Mouse (Mus musculus) erythroblast, embryonic 14.5 days (primary cell): Measurements from ENCODE around the gene Mnd1. TPM values are rescaled to one million over a fixed set of nuclear protein-coding genes. Genes with fewer than 3 reads are reported as not detected.

Source experiments
- H3K27me3 ChIP-seq: 2 replicates; pipeline ENCODE4 v1.6.1; 2012; ENCODE audit warnings: inconsistent platforms; ENCODE audit not compliant: control insufficient read depth
- H3K36me3 ChIP-seq: 2 replicates; pipeline ENCODE4 v1.6.1; 2012; ENCODE audit warnings: mild to moderate bottlenecking, inconsistent platforms; ENCODE audit not compliant: control insufficient read depth
- H3K4me1 ChIP-seq: 2 replicates; pipeline ENCODE4 v1.6.1; 2012; ENCODE audit warnings: inconsistent platforms; ENCODE audit not compliant: control insufficient read depth
- H3K4me3 ChIP-seq: replicated peaks from 2 replicates; pipeline ENCODE3; 2012; ENCODE audit warnings: moderate library complexity, mild to moderate bottlenecking, inconsistent platforms
- H3K9me3 ChIP-seq: 2 replicates; pipeline ENCODE4 v1.6.1; 2012; ENCODE audit warnings: low read length, inconsistent platforms, mixed read lengths; ENCODE audit not compliant: control insufficient read depth
- GATA1 ChIP-seq: IDR thresholded peaks from 2 replicates; pipeline ENCODE4 v1.6.1; 2012; ENCODE audit warnings: low read length, inconsistent platforms, mixed read lengths
- TAL1 ChIP-seq: IDR thresholded peaks from 3 replicates; pipeline ENCODE4 v1.6.1; 2012; ENCODE audit warnings: low read length, inconsistent platforms, mixed read lengths
- polyA plus RNA-seq: library from polyadenylated mRNA; stranded (reverse); fragments of >175 nt; gene quantifications from 2 replicates; pipeline ENCODE4 v1.2.3, GENCODE M21; 2012

Mnd1 gene
- polyA plus RNA-seq, 1 experiment, result 0.16 TPM

- no peaks in the 10 kb centered on the region for H3K36me3 ChIP-seq
- peaks cover 13% of the 10 kb centered on the region for H3K4me1 ChIP-seq
- no peak overlapping the region for H3K4me3 ChIP-seq
- no peaks in the 10 kb centered on the region for H3K27me3 ChIP-seq
- H3K9me3 ChIP-seq, result no peaks in the 10 kb centered on the region
- TF ChIP-seq GATA1 (no peak), TAL1 (no peak)
These were observed 14.6 kb downstream of the Mnd1 start for GRCm38 (mm10) chr3:84140947-84141346.

- Histone ChIP-seq H3K9me3 (no peaks in the 10 kb centered on the region), H3K27me3 (no peaks in the 10 kb centered on the region), H3K4me1 (peaks cover 26% of the 10 kb centered on the region), H3K36me3 (no peaks in the 10 kb centered on the region; the same call in 1 of the 2 replicates), H3K4me3 (no peak overlapping the region)
- no peak for TF ChIP-seq GATA1
- TF ChIP-seq TAL1, result no peak
These were observed 19.1 kb downstream of the Mnd1 start for GRCm38 (mm10) chr3:84136509-84136908.

- Histone ChIP-seq H3K36me3 (no peaks in the 10 kb centered on the region; the same call in 1 of the 2 replicates), H3K4me3 (peak overlapping the region; percentile 50), H3K9me3 (no peaks in the 10 kb centered on the region), H3K27me3 (no peaks in the 10 kb centered on the region), H3K4me1 (peaks cover 26% of the 10 kb centered on the region)
- TF ChIP-seq TAL1, result no peak
- TF ChIP-seq GATA1, result no peak
These were observed 19.7 kb downstream of the Mnd1 start for GRCm38 (mm10) chr3:84135933-84136332.

GRCm38 (mm10) chr3:84135387-84135786 is 20.2 kb downstream of the Mnd1 start:
- TF ChIP-seq GATA1 (no peak), TAL1 (no peak)
- Histone ChIP-seq H3K4me1 (peaks cover 26% of the 10 kb centered on the region), H3K4me3 (peak overlapping the region; percentile 50), H3K36me3 (no peaks in the 10 kb centered on the region; the same call in 1 of the 2 replicates), H3K27me3 (no peaks in the 10 kb centered on the region), H3K9me3 (no peaks in the 10 kb centered on the region)

GRCm38 (mm10) chr3:84131369-84131768 is 24.2 kb downstream of the Mnd1 start:
- H3K4me3 ChIP-seq, result no peak overlapping the region
- H3K36me3 ChIP-seq, result no peaks in the 10 kb centered on the region; the same call in 1 of the 2 replicates
- H3K27me3 ChIP-seq, result no peaks in the 10 kb centered on the region
- no peaks in the 10 kb centered on the region for H3K9me3 ChIP-seq
- TF ChIP-seq TAL1, result no peak
- no peak for TF ChIP-seq GATA1
- peaks cover 17% of the 10 kb centered on the region for H3K4me1 ChIP-seq

- Histone ChIP-seq H3K4me3 (no peak overlapping the region), H3K4me1 (peaks cover 12% of the 10 kb centered on the region), H3K27me3 (no peaks in the 10 kb centered on the region), H3K36me3 (no peaks in the 10 kb centered on the region; the same call in 1 of the 2 replicates), H3K9me3 (no peaks in the 10 kb centered on the region)
- TF ChIP-seq TAL1 (no peak), GATA1 (no peak)
These were observed 24.8 kb downstream of the Mnd1 start for GRCm38 (mm10) chr3:84130776-84131175.

- no peaks in the 10 kb centered on the region for H3K36me3 ChIP-seq
- H3K27me3 ChIP-seq, result no peaks in the 10 kb centered on the region
- no peaks in the 10 kb centered on the region for H3K9me3 ChIP-seq
- TF ChIP-seq GATA1 (no peak), TAL1 (no peak)
- H3K4me3 ChIP-seq, result no peak overlapping the region
- no peaks in the 10 kb centered on the region; the same call in 1 of the 2 replicates for H3K4me1 ChIP-seq
These were observed 26.4 kb downstream of the Mnd1 start for GRCm38 (mm10) chr3:84128871-84129870.

GRCm38 (mm10) chr3:84127431-84127830 is 28.2 kb downstream of the Mnd1 start:
- Histone ChIP-seq H3K4me1 (no peaks in the 10 kb centered on the region; the same call in 1 of the 2 replicates), H3K9me3 (no peaks in the 10 kb centered on the region), H3K36me3 (no peaks in the 10 kb centered on the region), H3K27me3 (no peaks in the 10 kb centered on the region), H3K4me3 (no peak overlapping the region)
- TF ChIP-seq TAL1 (no peak), GATA1 (no peak)

- Histone ChIP-seq H3K9me3 (no peaks in the 10 kb centered on the region), H3K27me3 (no peaks in the 10 kb centered on the region), H3K36me3 (no peaks in the 10 kb centered on the region), H3K4me3 (no peak overlapping the region), H3K4me1 (no peaks in the 10 kb centered on the region; the same call in 1 of the 2 replicates)
- TF ChIP-seq GATA1 (no peak), TAL1 (no peak)
These were observed 28.9 kb downstream of the Mnd1 start for GRCm38 (mm10) chr3:84126721-84127120.
